Mouse (Mus musculus): Measurements from ENCODE around the gene Fcgr1. TPM values are rescaled to one million over a fixed set of nuclear protein-coding genes. Genes with fewer than 3 reads are reported as not detected.
"Not testable (repeated sequence)": the region's sequence is repeated elsewhere in the genome, so short reads cannot be mapped to it uniquely, and the experiment has no call there.

Gene Fcgr1
- total RNA-seq, 2 experiments from 2014 or later, result 0.56 to 1.2 TPM

DNA sequence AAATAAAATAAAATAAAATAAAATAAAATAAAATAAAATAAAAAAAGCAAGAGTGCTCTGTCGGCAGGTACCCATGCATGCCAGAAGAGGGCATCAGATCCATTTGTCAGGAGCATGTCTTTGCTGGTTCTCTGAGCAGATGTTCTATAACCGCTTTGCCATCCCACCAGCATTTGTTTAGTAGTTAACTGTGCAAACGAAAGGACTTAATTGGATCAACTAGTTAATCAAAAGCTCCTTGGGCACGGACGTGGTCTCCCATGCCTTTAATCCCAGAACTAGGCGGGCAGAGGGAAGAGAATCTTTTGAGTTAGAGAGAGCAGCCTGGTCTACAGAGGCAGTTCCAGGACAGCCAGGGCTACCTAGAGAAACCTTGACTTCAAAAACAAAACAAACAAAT lies 33.4 kb upstream of the Fcgr1 start:
- DNase-seq, result no peak

DNA sequence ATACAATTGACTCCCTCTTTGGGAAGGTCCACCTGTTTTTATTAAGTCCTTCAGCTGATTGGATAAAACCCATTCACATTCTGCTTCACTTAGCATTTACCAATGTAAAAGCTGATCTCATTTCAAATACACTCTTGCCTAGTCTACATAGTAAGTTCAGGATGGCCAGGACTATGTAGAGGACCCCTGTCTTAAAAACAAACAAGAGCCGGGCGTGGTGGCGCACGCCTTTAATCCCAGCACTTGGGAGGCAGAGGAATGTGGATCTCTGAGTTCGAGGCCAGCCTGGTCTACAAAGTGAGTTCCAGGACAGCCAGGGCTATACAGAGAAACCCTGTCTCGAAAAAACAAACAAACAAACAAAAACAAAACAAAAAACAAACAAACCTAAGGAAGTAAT lies 30.0 kb upstream of the Fcgr1 start:
- DNase-seq, result not testable (repeated sequence)

DNA sequence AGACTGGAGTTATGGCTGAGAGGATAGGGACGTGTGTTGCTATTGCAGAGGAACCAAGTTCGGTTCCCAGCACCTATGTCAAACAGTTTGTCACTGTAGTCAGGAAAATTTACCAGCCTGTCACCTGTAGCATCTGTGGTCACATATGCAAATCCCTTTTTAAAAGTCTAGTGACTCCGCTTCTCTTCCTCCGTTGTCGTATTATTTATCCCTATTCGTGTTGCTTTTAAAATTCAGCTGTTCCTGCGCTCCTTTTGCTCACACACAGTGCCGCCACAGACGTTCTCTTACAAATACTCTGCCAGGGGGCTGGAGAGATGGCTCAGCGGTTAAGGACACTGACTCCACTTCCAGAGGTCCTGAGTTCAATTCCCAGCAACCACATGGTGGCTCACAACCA lies 28.8 kb upstream of the Fcgr1 start:
- no peak for DNase-seq

DNA sequence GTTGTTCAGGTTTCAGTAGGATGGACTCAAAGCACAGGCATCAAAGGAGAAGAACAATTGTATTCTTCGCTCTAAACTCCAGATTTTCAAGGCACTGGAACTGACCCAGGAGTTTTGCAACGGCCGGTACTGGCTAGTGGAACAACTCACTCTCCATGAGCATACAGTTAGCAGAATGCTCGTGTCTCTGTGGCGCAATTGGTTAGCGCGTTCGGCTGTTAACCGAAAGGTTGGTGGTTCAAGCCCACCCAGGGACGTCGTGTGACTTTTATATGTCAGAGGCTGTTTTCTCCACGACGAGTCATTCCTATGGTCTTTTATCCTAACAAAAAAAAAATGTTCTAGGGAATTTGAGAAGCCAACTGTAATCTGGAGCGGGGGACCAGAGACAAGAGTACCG lies 28.1 kb upstream of the Fcgr1 start:
- DNase-seq, result no peak

DNA sequence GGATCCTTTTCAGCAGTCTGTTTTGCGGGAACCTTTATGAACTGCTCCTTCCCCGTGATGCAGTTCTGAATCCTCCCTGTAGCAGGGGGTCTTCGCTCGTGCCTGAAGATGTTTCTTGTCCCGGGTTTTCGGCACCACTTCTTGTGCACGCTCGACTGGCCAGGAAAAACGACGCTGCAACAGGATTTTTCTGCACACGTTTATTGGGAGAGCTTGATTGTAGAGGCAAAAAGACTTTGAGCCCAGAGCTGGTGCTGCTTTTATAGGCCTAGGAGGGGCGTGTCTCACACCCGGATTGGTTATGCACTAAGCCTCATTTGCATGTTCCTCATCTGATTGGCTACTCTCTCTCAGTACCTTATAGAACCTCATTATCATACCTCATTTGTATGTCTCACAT lies 26.2 kb upstream of the Fcgr1 start:
- not testable (repeated sequence) for DNase-seq

DNA sequence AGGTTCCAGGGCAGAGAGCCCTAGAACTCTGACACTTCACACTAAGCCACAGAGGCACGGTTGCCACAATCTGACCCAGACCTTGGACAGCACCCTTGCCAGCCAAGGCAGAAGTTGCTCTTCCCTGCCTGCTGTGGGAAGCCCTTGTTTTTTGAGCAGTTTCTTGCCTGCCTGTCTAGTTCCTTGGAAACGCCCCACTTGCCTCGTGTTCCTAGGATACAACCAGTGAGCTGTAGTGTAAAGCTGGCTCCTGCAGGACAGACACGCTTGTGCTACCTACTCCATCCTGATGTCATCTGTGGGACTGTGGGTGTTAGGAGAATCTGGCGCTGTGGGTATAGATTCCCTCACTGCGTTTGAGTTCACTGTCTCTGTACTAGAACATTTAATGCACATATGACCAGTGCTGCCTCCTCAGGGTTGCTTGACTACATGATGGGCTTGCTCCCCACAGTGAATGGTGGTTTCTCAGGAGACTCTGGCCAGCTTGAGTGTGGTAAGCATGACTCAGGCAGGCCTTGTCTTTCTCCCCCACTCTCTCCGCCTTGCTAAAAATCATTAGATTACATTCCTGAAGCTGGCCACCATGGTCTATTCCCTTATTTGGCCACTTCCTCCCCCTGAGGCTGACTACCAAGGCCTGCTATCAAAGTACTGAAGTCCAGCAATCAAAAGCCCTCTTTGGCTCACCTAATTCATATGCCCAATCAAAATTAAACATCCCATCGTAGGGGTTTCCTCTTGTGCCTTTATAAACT lies 18.8 kb upstream of the Fcgr1 start:
- no peak for DNase-seq

DNA sequence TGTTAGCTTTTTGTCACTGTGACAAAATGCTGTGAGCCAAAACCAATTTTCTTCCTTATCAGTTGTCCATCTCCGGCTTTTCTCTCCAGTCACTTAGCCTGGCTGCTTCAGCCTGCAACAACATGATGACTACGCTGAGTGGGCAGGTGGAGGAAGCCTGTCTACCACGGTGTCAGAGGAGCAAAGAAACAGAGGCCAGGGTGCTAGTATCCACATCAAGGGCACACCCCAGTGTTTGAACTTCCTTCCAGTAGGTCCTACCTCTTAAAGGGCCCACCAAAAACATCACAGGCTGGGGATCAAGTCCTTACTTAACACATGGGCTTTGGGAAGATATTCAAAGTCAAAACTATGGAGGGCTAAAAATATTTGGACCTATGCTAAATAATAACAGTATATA lies 15.7 kb upstream of the Fcgr1 start:
- no peak for DNase-seq

DNA sequence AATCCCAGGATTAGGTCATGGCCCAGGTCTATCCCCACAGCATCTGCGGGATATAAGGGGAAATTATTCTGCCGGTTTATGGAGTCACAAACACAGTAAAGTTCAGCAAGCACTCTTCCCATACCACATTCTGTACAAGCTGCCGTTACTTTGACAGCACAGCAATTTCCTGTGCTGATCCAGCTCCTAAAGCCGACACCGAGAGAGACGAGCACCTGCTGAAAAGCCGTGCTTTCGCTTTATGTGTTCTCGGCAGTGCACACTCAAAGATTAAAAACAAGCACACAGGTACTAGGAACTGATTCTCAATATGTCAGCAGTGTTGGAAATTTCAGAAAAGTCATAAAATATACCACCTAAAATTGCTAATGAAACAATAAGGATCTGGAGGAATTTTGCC lies 12.7 kb upstream of the Fcgr1 start:
- DNase-seq, result no peak

DNA sequence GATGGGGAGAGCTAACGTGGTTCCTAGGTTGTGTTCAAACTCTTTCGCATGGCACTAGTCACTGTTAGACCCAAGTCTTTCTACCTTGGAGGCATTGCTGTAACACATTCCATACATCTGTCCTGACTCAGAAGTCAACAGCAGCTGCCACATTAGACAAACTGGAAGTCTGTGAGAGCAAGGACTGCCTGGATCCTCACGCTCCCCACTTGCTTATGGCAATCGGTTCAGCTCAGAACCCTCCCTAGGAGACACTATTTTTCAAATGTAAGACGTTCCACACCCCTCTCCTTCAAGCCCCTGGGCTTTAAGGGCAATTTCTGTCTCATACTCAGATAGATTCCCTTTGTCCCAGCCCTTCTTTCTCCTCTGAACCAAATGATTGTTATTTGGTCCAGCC lies 8.3 kb upstream of the Fcgr1 start:
- no peak for DNase-seq

DNA sequence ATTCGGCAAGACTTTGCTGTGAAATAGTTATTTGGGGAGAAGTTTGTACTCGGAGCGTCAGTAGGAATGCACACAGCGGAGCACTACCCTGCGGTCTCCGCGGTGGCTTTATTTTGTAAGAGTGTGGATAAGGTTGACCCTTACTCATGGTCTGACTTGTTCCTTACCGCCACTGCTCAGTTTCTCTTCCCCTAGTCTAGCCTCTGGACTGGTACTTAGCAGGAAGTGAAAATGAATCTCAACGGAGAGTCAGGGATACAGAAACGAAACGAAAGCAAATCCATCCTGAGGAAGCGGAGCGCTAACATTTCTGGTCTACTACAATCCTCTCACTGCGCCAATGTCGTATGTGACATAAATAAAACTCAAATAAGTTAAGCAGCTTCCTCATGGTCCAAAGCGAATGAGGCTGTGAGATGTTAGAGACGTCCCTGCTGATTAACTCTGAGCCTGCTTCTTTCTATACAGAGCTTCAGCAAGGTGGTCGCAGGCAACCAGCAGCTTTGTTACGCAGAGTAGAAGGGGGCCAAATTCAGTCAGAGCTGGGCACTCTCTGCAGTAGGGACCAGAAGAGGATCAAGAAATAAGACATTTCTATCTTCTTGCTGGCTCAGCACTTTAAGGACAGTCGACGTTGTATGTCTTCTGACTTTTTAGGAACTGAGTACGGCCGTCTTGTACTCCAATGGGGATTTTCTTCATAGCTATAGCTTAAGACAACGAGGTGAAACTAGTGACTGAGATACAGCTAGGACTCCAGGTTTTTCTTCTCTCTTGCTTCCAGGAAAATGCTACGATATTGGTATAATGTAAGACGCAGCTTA lies 7.1 kb upstream of the Fcgr1 start:
- DNase-seq, result no peak

DNA sequence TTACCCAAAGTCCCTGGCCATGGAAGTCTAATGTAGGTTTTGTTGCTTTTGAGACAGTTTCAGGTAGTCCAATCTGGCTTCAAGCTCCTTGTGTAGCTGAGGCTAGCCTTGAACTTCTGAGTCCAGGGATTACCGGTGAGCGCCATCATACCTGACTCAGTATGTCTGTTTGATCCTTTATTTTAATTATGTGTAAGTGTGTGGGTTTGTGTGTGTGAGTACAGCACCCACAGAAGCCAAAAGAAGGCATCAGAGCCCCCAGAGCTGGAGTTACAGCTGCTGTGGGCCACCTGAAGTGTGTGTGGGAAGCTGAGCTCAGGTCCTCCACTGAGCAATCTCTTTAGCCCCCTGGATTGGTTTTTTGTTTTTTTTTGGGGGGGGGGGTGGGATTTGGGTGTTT lies 5.8 kb upstream of the Fcgr1 start:
- DNase-seq, result no peak

DNA sequence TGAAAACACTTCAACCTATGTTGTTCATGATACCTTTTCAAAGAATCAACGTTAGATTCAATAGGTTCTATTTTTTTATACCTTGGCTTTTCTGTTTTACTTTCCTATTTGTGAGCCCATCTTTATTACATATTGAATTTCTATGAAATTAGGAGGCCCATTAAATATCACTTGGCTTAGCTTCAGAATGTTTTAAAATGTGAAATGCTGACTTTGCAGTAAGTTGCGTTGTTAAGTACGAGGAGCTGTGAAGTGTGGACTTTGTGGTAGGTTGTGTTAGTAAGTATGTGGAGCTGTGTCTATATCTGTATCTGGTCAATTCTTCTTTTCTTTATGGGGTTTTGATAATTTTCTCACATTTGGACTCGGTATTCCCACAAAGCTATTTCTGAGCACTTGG lies 4.6 kb upstream of the Fcgr1 start:
- no peak for DNase-seq

DNA sequence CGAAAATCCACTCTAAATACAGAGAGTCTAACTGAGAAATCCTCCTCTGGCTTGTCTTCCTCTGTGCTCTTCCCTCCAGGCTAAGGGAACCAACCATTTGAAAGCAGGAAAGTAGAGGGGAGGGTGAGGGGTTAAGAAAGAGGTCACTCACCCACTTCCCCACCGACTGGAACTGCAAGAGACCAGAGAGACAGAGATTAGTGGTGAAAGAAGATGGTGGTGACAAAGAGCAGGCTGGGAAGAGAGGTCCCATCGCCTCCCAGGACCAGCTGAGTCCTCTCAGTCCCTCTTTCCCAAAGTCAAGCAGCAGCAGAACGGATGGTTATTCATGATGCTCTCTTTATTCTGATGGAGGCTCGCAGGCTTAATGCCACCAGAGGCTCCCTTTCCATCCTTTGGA lies 401 bp downstream of the Fcgr1 start:
- no peak for DNase-seq

DNA sequence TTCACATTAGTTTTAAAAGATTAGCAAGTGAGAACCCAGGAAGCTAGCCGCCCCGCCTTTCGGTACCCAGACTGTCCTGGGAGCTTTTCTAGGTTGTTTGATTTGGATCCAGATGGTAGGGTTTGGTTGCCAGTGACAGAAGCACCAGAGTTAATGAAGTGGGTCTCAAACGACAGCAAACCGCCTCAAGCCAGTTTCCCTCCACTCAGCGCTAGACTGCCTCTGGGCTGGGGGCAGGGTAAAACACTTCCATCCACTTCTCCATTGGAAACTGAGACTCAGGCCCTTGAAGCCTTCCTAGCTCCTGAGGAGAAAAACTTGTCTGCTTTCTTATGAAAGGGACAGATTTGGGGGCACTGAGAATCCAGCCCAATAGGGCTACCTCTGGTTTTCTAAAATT lies 1.1 kb downstream of the Fcgr1 start:
- no peak for DNase-seq

DNA sequence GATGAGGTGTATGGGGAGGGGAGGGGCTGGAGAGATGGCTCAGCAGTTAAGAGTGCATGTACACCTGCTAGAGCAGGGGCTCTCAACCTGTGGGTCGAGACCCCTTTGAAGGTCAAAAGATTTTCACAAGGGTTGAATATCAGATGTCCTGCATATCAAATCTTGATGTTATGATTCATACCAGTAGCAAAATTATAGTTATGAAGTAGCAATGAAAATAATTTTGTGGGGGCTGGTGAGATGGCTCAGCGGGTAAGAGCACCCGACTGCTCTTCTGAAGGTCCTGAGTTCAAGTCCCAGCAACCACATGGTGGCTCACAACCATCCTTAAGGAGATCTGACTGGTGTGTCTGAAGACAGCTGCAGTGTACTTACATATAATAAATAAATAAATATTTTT lies 3.0 kb downstream of the Fcgr1 start:
- DNase-seq, result not testable (repeated sequence)

DNA sequence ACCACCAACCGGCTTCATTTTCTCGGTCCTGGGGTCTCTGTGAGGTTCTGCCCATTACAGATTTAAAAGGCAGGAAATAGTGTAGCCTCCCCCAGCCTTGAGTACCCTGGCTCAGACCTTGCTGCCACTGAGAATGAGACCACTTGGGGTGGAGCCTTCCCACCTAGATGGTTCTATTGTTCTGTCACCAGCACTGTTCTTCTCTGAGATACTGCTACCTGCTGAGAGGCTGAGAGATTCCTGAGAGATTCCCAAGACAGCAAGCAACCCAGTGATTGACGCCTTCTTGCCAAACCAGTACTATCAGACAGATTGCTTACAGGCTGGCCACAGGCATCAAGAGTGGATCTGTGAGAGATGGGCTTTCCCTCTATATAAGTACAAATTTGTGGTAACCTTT lies 4.6 kb downstream of the Fcgr1 start:
- no peak for DNase-seq

DNA sequence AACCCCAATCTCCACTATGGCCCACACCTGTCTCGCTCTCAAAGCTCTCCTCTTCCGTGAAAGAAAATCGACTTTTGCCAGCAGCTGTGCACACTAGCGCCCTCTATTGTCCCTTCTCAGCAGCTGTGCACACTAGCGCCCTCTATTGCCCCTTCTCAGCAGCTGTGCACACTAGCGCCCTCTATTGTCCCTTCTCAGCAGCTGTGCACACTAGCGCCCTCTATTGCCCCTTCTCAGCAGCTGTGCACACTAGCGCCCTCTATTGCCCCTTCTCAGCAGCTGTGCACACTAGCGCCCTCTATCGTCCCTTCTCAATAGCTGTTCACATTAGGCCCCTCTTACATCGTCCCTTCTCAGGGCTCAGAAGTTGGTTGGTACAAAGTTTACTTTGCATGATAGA lies 6.4 kb downstream of the Fcgr1 start:
- not testable (repeated sequence) for DNase-seq

DNA sequence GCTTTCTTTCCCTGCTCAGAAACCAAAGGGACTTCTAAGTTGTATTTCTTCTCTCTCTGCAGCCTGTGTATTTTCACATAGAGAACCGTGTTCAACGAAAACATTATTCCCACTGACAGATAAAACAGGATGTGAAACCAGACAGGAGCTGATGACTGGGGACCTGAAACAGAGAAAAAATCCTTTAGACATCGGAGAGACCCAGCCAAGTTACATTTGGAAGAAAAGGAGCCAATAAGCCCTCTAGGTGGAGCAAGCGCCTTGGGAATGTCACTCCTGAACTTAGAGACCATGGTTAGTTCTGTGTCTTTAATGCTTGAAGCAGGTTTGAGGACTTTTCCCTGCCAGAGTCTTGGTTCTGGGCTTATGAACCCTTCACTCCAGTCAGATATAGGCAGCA lies 9.3 kb downstream of the Fcgr1 start:
- DNase-seq, result no peak

DNA sequence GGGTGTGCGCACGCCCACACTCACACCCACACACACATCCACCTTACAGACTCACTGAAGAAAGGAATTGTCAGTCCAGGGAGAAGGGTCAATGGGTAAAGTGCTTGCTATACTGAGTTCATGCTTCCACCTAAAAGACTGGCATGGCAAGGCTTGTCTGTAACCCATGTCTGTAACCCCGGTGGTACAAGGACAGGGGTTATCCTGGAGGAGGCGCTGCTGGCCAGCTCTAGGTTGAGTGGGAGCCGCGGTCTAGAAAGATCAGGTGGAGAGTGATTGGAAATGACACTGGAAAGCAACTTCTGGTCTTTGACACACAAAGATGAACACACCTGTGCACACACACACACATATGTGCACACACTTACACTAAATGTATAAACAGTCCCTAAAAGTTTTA lies 13.1 kb downstream of the Fcgr1 start:
- no peak for DNase-seq

DNA sequence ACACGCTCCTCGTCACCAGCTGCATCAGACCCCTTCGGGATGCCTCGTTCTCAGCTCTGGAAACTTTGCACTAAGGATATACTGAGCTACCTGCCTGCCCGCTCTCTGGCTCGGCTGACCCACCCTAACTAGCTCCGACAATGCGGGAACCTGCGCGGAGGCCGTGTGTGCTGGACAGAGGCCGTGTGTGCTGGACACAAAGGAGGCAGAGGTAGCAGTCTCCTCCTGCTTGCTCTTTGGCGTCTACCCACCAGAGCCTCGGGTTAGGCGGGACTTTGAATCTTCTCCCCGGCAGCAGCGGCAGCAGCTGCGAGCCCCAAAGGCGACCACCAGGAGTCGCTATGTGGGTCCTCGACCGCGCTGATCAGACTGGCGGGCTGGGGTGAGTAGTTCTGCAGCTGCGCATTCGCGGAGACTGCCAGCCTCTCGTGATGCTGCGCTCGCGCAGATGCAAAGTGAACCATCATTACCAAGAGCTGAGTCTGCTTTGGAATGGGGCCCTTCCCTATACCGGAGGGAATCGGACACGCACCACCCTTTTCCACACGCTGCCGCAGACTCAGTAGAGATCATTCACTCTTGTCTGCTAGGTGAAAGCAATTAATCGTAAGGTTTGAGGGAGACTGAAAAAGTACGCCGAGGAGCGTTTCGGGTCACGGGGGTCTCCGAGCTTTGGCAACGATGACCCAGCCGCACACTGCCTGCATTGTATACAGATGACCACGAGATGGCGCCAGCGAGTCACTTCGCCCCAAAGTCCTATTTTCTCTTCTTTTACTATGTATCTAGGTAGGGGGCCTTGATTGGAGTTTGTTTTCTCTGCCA lies 15.8 kb downstream of the Fcgr1 start:
- peak; percentile 93 for DNase-seq

DNA sequence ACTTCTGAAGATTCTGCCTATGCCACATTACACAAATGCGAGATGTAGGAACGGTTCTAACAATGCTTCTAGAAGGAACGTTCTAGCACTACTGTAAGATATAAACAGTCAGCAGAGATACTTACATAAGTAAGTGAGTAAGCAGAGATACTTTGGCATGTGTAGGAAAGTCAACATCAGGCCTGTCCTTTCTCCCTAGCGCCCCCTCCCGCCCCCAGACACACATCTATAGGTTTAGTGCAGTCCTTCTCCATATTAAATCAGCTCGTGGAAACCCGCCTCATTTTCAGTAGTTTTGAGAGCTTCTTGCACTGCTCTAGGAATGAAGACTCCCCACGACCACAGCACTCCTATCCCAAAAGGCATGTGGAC lies 16.4 kb downstream of the Fcgr1 start:
- DNase-seq, result no peak

DNA sequence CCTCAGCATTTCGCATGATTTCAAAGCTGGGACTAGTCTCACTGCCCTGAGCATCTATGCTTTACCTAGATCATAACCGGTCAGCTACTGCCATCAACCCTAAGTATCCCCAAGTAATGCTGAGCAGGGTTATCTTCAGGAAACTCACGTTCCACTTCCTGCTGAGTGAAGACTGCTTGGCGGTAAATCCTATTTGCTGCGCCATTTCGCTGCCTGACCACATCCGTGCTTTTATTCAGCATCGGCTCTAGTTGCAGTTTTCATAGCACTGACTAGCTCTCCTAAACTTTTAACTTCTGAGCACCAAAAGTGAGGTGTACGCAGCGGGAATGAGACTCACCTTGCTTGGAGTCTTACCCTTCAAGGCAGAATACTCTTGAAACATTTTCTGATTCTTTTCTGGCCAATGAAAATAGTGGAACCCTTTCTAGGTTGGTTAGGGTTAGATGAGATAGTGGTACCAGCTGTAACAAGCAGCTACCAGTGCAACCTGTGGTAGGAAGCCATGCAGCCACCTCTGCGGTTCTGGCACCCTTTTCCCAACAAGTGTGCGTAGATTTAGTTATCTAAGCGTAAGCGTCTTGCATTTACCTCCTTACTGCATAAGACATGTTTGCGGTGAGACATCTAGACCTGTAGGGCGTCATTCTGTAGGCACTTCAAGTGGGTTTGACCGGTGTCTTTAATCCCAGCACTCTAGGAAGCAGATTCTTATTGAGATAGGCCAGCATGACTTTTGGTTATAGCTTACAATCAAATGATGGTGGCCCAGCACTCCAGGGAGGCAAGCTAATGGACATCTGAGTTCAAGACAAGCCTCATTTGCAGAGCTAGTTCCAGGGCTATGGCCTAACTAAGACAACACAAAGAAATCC lies 19.9 kb downstream of the Fcgr1 start:
- DNase-seq, result no peak

Data from gastrocnemius, postnatal 10 days (tissue).